Mouse (Mus musculus): Measurements from ENCODE around the gene Iqch.

DNA sequence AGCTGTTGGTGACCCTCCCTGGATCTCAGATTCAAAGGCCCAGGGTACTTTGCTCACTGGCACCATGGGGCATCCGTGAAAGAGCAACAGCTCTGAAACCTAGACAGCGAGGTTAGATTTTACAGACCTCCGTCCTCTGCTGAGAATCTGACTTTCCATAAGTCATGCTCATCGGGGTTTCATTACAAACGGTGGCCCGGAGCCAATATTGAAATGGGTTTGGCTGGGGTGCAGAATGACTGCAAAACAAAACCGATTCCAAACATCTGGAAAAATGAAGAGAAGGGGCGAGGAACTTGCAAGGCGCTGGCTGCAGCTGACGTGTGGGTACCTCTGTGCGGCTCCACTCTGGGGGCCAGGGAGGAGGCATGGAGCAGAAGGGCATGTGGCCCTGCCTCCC lies 49.3 kb upstream of the Iqch start:
- TF ChIP-seq CTCF (IDR thresholded peaks at IDR 0.05; ENCODE audit: insufficient read depth, low read length) (no peak), POLR2A (IDR thresholded peaks at IDR 0.05; ENCODE audit: borderline replicate concordance, extremely low read depth, low read depth, low read length) (no peak)

All from lung, adult 2 months (tissue).